Mouse (Mus musculus): Measurements from ENCODE around the gene Mtx1. TPM values are rescaled to one million over a fixed set of nuclear protein-coding genes. Genes with fewer than 3 reads are reported as not detected.

Gene Mtx1
- polyA plus RNA-seq, 1 experiment from 2014 or later = 205 TPM

DNA sequence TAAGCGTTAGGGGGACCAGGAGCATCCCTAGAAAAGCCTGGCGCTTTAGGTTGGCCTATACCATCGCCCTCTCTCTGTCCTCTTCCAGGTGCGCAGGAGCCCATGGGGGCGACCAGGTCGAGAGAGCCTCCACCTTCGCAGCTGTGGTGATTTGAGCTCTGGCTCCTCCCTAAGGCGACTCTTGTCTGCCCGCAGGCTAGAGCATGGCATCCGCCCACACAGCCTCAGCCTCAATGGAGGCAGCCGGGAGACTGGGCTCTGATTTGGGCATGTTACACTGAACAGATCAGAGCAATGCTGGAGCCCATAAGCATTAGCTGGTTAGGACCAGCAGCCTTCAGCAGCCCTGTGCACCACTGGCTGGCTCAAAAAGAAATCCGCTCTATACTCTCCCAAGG, 38.4 kb downstream of the Mtx1 start:
- peaks cover 22% of the 10 kb centered on the region for H3K4me1 ChIP-seq
- H3K36me3 ChIP-seq = peaks cover 26% of the 10 kb centered on the region
- no peaks in the 10 kb centered on the region for H3K9me3 ChIP-seq
- no peak for ATAC-seq (ENCODE audit: low FRiP score, low read depth)
- 70% methylated on average over 12 of the region's 12 CpGs for WGBS
- no peak overlapping the region for H3K4me2 ChIP-seq (replicated peaks)
- no peak overlapping the region for H3K27ac ChIP-seq
- H3K4me3 ChIP-seq = no peak overlapping the region
- no peak overlapping the region for H3K9ac ChIP-seq
- H3K27me3 ChIP-seq = no peaks in the 10 kb centered on the region

DNA sequence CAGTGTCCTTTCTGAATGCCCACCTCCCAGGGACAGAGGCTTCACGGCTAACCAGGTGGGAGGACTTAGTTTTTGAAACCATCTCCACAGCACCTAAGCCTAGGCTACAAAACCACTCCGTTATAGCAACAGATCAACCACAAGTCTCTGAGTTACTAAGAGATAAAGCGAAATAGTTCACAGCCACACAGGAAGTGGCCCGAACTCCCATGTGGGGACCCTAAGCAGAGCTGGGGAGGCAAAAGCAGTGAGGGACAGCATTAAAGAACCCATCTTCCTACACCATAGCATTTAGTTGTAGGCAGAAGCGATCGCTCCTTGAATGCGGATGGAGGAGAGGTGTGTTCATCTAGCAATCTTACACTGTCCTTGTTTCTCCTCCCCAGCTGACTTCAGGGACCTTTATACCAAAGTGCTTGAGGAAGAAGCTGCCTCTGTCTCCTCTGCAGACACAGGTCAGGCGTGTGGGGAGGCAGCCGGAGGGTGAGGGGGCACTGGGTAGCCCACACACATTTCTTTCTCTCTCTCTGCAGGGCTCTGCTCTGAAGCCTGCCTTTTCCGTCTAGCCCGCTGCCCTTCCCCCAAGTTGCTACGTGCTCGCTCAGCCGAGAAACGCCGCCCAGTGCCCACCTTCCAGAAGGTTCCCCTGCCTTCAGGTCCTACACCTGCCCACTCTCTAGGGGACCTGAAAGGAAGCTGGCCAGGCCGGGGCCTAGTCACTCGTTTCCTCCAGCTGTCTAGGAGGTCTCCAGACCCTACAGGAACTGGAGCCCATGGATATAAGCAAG, 39.0 kb downstream of the Mtx1 start:
- Histone ChIP-seq H3K27ac (no peak overlapping the region), H3K4me1 (peaks cover 22% of the 10 kb centered on the region), H3K9ac (no peak overlapping the region), H3K27me3 (no peaks in the 10 kb centered on the region), H3K36me3 (peaks cover 26% of the 10 kb centered on the region), H3K9me3 (no peaks in the 10 kb centered on the region), H3K4me2 (replicated peaks) (no peak overlapping the region), H3K4me3 (no peak overlapping the region)
- WGBS = 87% methylated on average over 18 of the region's 18 CpGs
- no peak for ATAC-seq (ENCODE audit: low FRiP score, low read depth)

DNA sequence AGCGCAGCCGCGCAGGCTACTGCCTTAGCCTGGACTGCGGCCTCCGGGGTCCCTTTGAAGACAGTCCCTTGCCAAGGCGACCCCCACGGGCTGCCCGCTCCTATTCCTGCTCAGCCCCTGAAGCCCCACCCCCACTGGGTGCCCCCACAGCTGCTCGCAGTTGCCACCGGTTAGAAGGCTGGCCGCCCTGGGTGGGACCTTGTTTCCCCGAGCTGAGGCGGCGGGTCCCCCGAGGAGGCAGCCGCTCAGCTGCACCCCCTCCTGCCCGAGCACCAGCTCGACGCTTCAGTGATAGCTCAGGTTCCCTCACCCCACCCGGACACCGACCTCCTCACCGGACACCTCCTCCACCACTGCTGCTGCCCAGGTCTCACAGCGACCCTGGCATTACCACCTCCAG, 39.7 kb downstream of the Mtx1 start:
- peaks cover 31% of the 10 kb centered on the region for H3K36me3 ChIP-seq
- no peaks in the 10 kb centered on the region for H3K27me3 ChIP-seq
- no peak for ATAC-seq (ENCODE audit: low FRiP score, low read depth)
- no peak overlapping the region for H3K27ac ChIP-seq
- H3K9me3 ChIP-seq = no peaks in the 10 kb centered on the region
- H3K4me1 ChIP-seq = peaks cover 25% of the 10 kb centered on the region
- 60% methylated on average over 23 of the region's 23 CpGs for WGBS
- no peak overlapping the region for H3K4me3 ChIP-seq
- peak overlapping the region; percentile 31; the same call in 1 of the 2 replicates for H3K9ac ChIP-seq
- H3K4me2 ChIP-seq (replicated peaks) = no peak overlapping the region

DNA sequence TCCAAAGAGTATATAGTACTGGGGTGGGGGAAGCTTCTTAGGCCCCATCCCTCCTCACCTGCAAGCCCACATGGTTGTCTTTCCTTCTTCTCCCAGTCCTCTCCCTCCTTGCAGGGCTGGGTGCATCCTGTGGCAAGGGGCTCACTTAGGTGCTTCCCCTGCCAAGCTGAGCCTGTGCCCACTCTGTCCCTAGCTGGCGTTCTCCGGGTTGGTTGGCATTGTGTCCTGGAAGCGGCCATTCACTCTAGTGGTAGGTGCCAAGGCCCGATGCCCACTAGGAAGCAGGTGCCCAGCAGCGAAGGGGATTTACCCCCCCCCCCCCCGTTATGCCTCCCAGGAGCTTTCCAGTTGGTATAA, 43.0 kb downstream of the Mtx1 start:
- ATAC-seq (ENCODE audit: low FRiP score, low read depth) = no peak
- peak overlapping the region; percentile 95 for H3K4me2 ChIP-seq (replicated peaks)
- H3K4me1 ChIP-seq = peaks cover 32% of the 10 kb centered on the region
- H3K9ac ChIP-seq = peak overlapping the region; percentile 85
- peaks cover 63% of the 10 kb centered on the region for H3K36me3 ChIP-seq
- 79% methylated on average over 6 of the region's 6 CpGs for WGBS
- peak overlapping the region; percentile 71 for H3K4me3 ChIP-seq
- H3K27ac ChIP-seq = peak overlapping the region; percentile 88; the same call in 1 of the 2 replicates
- H3K9me3 ChIP-seq = no peaks in the 10 kb centered on the region
- H3K27me3 ChIP-seq = no peaks in the 10 kb centered on the region

DNA sequence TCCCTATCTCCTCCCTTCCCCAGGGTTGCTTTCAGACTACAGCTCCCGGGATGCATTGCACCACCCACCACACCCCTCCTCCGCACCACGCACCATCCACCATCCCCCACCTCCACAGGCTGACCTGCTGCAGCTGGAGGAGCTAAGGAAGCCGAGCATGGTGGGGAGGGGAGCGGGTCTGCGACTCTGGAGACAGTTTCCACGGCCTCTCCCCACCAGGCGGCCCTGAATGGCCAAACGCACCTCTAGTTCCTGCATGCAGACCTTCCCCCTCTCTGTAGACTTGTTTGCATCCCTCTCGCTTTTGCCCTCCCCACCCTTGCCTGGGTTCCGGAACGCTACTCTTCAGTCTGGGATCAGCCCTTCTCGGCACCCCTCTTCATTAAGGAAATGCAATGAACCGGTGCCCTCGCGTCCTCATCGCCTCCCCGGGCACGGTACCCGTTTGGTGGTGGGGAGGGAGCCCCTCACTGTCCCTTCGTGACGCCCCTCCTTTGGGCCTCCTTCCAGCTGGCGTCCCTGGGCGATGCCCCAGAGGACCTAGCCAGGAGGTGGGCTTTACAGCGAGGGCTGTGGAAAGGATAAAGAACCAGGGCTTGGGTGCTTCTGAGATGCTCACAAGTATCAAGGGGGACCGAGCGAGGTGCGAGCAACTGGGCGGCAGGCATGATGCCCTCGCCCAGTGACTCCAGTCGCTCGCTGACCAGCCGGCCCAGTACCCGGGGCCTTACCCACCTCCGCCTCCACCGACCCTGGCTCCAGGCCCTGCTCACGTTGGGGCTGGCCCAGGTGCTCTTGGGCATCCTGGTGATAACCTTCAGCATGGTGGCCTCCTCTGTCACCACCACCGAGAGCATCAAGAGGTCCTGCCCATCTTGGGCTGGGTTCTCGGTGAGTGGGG, 43.6 kb downstream of the Mtx1 start, which contains the start of gene Fam189b:
Gene Fam189b, plus strand, starts transcription at position 86 of the 901 bp plus-strand sequence.
- Histone ChIP-seq H3K4me1 (peaks cover 38% of the 10 kb centered on the region), H3K4me2 (replicated peaks) (peak within 1 kb of the TSS; percentile 95), H3K27me3 (no peaks in the 10 kb centered on the region), H3K9me3 (no peaks in the 10 kb centered on the region), H3K9ac (peak within 1 kb of the TSS; percentile 85), H3K36me3 (peaks cover 59% of the 10 kb centered on the region), H3K27ac (peak within 1 kb of the TSS; percentile 88), H3K4me3 (peak within 1 kb of the TSS; percentile 71)
- 6% methylated on average over 39 of the region's 39 CpGs for WGBS
- peak; percentile 92 for ATAC-seq (ENCODE audit: low FRiP score, low read depth)

DNA sequence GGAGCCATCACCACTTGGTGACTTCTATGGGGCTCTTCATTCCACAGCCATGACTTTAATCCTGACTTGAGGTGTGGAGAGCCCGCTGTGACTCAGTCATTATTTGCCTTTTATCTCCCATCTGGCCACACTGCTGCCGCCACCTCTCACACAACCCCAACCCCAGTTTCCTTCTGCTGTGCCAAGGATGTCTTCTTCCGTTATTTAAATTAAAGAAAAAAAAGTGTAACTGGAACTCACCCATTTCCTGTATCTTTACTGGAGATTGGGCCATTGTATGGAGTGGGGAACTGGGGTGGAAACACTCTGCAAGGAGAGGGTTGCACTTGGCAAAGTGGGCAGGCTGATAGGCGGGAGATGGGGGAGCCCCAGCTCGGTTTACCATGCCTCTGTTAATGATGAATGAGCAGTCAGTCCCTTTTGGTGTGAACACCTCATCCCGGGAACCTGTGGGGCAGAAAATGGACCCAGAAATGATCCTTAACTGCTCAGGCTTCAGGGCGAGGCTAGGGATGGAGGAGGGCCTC, 44.3 kb downstream of the Mtx1 start:
- 51% methylated on average over 7 of the region's 7 CpGs for WGBS
- ATAC-seq (ENCODE audit: low FRiP score, low read depth) = peak; percentile 29; the same call in 1 of the 2 replicates
- H3K4me2 ChIP-seq (replicated peaks) = peak overlapping the region; percentile 95
- H3K27ac ChIP-seq = 0 out of 2 replicates have a peak overlapping the region, but pooled peaks have one; percentile 88
- H3K27me3 ChIP-seq = no peaks in the 10 kb centered on the region
- H3K9me3 ChIP-seq = no peaks in the 10 kb centered on the region
- H3K36me3 ChIP-seq = peaks cover 51% of the 10 kb centered on the region
- peaks cover 40% of the 10 kb centered on the region for H3K4me1 ChIP-seq
- H3K4me3 ChIP-seq = peak overlapping the region; percentile 71
- no peak overlapping the region for H3K9ac ChIP-seq

DNA sequence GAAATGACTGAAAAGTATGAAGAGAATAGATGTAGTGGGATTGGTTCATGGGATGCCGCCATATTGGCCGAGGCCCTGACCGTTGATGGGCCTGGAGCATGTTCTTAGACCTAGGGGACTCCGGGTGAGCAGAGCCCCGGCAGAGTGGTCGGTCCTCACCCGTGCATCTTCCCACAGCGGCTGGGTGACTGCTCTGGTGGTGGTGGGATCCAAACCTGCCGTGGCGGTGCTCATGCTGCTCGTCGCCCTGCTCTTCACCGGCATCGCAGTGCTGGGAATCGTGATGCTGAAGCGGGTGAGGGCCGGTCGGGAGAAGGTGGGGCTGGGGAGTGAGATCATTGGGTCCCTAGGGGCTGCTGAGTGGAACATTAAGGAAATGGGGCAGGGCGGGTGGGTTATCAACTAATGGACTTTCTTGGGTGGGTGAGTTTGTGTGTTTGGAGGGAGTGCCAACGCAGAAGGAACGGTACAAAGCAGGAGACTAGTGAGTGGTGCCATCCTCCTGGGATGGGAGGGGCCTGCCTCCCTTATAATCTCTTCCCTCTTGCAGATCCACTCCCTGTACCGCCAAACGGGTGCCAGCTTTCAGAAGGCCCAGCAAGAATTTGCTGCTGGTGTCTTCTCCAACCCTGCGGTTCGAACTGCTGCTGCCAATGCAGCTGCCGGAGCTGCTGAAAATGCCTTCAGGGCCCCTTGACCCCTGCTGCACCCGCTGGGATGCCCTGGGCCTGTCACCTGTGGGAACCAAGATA, 45.0 kb downstream of the Mtx1 start:
- Histone ChIP-seq H3K4me3 (no peak overlapping the region), H3K9ac (no peak overlapping the region), H3K36me3 (peaks cover 45% of the 10 kb centered on the region), H3K4me2 (replicated peaks) (no peak overlapping the region), H3K4me1 (peaks cover 41% of the 10 kb centered on the region), H3K27me3 (no peaks in the 10 kb centered on the region), H3K27ac (no peak overlapping the region), H3K9me3 (no peaks in the 10 kb centered on the region)
- WGBS = 88% methylated on average over 27 of the region's 27 CpGs
- no peak for ATAC-seq (ENCODE audit: low FRiP score, low read depth)

DNA sequence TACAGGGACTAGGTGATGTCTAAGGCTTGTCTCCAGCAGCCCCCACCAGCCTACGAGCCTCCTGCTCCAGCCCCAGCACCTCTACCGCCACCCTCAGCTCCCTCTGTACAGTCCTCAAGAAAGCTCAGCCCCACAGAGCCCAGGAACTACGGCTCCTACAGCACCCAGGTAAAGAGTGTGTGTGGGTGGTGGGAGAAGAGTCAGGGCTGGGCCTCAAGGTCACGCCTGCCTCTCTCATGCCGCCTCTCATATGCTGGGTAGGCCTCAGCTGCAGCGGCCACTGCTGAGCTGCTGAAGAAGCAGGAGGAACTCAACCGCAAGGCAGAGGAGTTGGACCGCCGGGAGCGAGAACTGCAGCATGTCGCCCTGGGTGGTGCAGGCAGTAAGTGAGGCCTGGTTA, 47.8 kb downstream of the Mtx1 start:
- WGBS = 88% methylated on average over 11 of the region's 11 CpGs
- Histone ChIP-seq H3K27ac (no peak overlapping the region), H3K27me3 (no peaks in the 10 kb centered on the region), H3K9ac (peak overlapping the region; percentile 92; the same call in 1 of the 2 replicates), H3K4me2 (replicated peaks) (peak overlapping the region; percentile 76), H3K36me3 (peaks cover 67% of the 10 kb centered on the region), H3K4me3 (peak overlapping the region; percentile 84), H3K9me3 (no peaks in the 10 kb centered on the region), H3K4me1 (peaks cover 30% of the 10 kb centered on the region)
- no peak for ATAC-seq (ENCODE audit: low FRiP score, low read depth)

DNA sequence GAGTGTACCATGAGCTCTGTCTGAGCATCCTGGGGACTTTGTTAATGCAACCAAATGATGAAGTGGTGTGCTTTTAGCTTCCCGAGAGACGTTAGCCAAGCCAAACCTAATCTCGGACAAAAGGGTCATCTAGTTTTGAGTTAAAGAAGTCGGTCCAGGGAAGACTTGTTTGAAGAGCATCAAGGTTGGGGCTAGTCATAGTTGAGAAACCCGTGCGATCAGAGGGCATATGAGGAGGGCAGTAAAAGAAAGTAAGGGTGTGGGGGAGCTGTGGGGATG, 48.8 kb downstream of the Mtx1 start:
- H3K4me2 ChIP-seq (replicated peaks) = peak overlapping the region; percentile 76
- WGBS = 9% methylated on average over 6 of the region's 6 CpGs
- peaks cover 25% of the 10 kb centered on the region for H3K4me1 ChIP-seq
- no peaks in the 10 kb centered on the region for H3K27me3 ChIP-seq
- peaks cover 77% of the 10 kb centered on the region for H3K36me3 ChIP-seq
- H3K9ac ChIP-seq = peak overlapping the region; percentile 92
- ATAC-seq (ENCODE audit: low FRiP score, low read depth) = no peak
- peak overlapping the region; percentile 84 for H3K4me3 ChIP-seq
- peak overlapping the region; percentile 79 for H3K27ac ChIP-seq
- H3K9me3 ChIP-seq = no peaks in the 10 kb centered on the region

DNA sequence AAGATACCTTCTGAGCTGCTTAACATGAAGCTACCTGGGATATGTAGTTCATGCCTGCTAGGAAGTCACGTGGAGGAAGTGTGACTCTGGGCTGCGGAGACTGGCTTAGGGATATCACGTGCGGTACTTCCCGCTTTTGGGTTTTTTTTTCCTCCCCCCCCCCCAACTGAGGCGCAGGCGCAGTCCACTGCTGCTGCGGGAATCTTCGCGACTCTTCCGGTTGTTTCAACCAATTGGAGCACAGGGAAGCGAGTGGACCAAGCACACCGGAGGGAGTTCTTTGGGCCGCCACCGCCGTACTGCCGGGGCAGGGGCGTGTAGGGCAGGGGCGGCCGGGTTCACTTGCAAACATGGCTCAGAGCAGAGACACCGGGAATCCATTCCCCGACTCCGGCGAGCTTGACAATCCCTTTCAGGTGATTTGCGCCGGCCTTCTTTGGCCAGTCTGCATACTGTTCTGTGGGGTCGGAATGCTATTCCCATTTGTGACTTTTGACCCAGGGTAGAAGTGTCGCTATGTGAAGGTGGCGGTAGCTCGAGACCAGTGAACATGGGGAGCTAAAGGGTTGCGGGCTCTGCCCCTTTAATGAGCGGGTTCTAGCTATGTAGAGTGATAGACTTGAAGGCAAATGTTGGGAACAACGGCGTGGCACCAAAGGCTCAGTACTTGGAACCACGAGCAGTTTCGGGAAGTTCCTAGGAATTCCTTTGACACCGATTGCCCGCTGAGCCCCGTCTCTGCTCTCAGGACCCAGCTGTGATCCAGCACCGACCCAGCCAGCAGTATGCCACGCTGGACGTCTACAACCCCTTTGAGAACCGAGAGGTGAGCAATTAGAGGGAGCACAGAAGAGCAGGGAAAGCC, 49.4 kb downstream of the Mtx1 start, which contains the start of gene Scamp3:
Gene Scamp3, plus strand, starts transcription at position 232 of the 865 bp plus-strand sequence.
- peak; percentile 96 for ATAC-seq (ENCODE audit: low FRiP score, low read depth)
- peaks cover 21% of the 10 kb centered on the region for H3K4me1 ChIP-seq
- H3K27me3 ChIP-seq = no peaks in the 10 kb centered on the region
- H3K9ac ChIP-seq = peak within 1 kb of the TSS; percentile 92
- peak within 1 kb of the TSS; percentile 84 for H3K4me3 ChIP-seq
- H3K4me2 ChIP-seq (replicated peaks) = peak within 1 kb of the TSS; percentile 76
- H3K36me3 ChIP-seq = peaks cover 80% of the 10 kb centered on the region
- H3K27ac ChIP-seq = peak within 1 kb of the TSS; percentile 79
- H3K9me3 ChIP-seq = no peaks in the 10 kb centered on the region
- WGBS = under 1% methylated on average over 43 of the region's 43 CpGs

DNA sequence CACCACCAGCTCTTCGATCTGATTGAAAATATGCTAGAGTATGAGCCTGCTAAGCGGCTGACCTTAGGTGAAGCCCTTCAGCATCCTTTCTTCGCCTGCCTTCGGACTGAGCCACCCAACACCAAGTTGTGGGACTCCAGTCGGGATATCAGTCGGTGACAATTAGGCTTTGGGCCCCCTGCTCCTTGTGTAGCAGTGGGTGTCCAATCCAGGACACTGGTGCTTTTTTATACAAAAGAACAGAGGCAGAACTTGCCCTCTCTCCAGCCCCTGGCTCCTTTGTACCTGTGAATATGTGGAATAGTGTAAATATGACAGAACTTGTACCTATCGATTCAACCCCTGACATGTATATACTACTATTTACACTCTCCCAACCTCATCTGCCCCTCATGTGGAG, 50.5 kb downstream of the Mtx1 start:
- peak overlapping the region; percentile 39; the same call in 1 of the 2 replicates for H3K9ac ChIP-seq
- H3K9me3 ChIP-seq = no peaks in the 10 kb centered on the region
- H3K36me3 ChIP-seq = peaks cover 80% of the 10 kb centered on the region
- H3K4me1 ChIP-seq = peaks cover 21% of the 10 kb centered on the region
- H3K27me3 ChIP-seq = no peaks in the 10 kb centered on the region
- peak overlapping the region; percentile 34 for H3K4me2 ChIP-seq (replicated peaks)
- H3K4me3 ChIP-seq = no peak overlapping the region; the same call in 1 of the 2 replicates
- WGBS = 82% methylated on average over 7 of the region's 7 CpGs
- no peak for ATAC-seq (ENCODE audit: low FRiP score, low read depth)
- H3K27ac ChIP-seq = no peak overlapping the region

Data from limb, embryonic 13.5 days (tissue).